Mouse (Mus musculus) myocyte (in vitro differentiated cells): ENCODE measurements around the gene Soga1.

Experiments used
- E2F4 ChIP-seq: IDR thresholded peaks from one replicate; pipeline ENCODE4 v1.6.1; 2011; ENCODE audit warnings: mild to moderate bottlenecking, control low read depth, moderate library complexity; ENCODE audit not compliant: insufficient read depth
- MAX ChIP-seq: IDR thresholded peaks from one replicate; pipeline ENCODE4 v1.6.1; 2011; ENCODE audit warnings: low read depth, mild to moderate bottlenecking, control low read depth
- POLR2A ChIP-seq: IDR thresholded peaks from one replicate; pipeline ENCODE4 v1.6.1; 2011; ENCODE audit warnings: low read depth, mild to moderate bottlenecking, control low read depth, moderate library complexity; ENCODE audit not compliant: insufficient read length
- SRF ChIP-seq: IDR thresholded peaks from one replicate; pipeline ENCODE4 v1.6.1; 2011; ENCODE audit warnings: low read depth; ENCODE audit not compliant: control insufficient read depth, insufficient read length
- TCF12 ChIP-seq: IDR thresholded peaks from one replicate; pipeline ENCODE4 v1.6.1; 2011; ENCODE audit warnings: mild to moderate bottlenecking, control low read depth; ENCODE audit not compliant: poor library complexity, insufficient read depth, severe bottlenecking
- USF1 ChIP-seq: IDR thresholded peaks from one replicate; pipeline ENCODE4 v1.6.1; 2011; ENCODE audit warnings: low read depth, mild to moderate bottlenecking, control low read depth, moderate library complexity

DNA sequence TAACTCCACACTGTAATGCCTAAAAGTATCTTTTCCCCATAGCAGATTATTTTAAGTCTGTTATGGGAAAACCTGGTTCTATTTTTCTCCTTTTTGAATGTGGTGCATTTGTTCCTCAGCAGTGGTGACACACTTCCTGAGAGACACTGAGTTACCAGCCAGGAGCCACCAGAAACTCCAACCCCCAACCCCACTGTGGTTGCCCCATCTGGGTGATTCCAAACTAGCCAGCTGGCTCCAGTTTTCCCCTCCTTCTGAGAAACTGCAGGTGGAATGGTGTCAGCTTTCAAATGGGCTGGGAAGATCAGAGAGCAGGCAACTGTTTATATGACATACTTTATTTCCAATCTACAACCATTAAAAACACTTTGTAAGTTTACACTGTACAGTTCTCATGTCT is 68.9 kb downstream of the Soga1 start:
- no peak for TF ChIP-seq POLR2A
- TF ChIP-seq E2F4 = no peak
- no peak for TF ChIP-seq USF1
- TF ChIP-seq MAX = no peak
- no peak for TF ChIP-seq TCF12
- no peak for TF ChIP-seq SRF
